Mouse (Mus musculus) thymus, adult 2 months (tissue): ENCODE data around the gene Il9r.

Experiments
- CTCF ChIP-seq: fragments of 200-500 bp; IDR thresholded peaks from 2 replicates; pipeline ENCODE4 v1.5.1; 2012; ENCODE audit warnings: mild to moderate bottlenecking, control low read depth, low read length, moderate library complexity, borderline replicate concordance; ENCODE audit not compliant: control insufficient read depth, poor library complexity, insufficient read depth; ENCODE audit errors: extremely low read depth
- POLR2A ChIP-seq: fragments of 200-500 bp; IDR thresholded peaks from 2 replicates; pipeline ENCODE4 v1.6.1; 2012; ENCODE audit warnings: mild to moderate bottlenecking, low read length, control low read depth, moderate library complexity; ENCODE audit not compliant: control insufficient read depth, poor library complexity, insufficient read depth; ENCODE audit errors: extremely low read depth

GRCm38 (mm10) chr11:32222570-32223194 lies 22.6 kb upstream of the Il9r start:
- TF ChIP-seq CTCF: no peak
- TF ChIP-seq POLR2A: no peak
